Mouse (Mus musculus): Measurements from ENCODE around the gene Lhfp. TPM values are rescaled to one million over a fixed set of nuclear protein-coding genes. Genes with fewer than 3 reads are reported as not detected.
"Not testable (repeated sequence)": the region's sequence is repeated elsewhere in the genome, so short reads cannot be mapped to it uniquely, and the experiment has no call there.

Gene Lhfp
- polyA plus RNA-seq, 1 experiment from 2014 or later: 59.4 TPM

GRCm38 (mm10) chr3:53226223-53226622 is 184.9 kb downstream of the Lhfp start:
- H3K4me1 ChIP-seq: no peaks in the 10 kb centered on the region
- WGBS: 81% methylated on average over 6 of the region's 6 CpGs

GRCm38 (mm10) chr3:53227866-53228265 is 186.5 kb downstream of the Lhfp start:
- no peaks in the 10 kb centered on the region for H3K36me3 ChIP-seq

More at GRCm38 (mm10) chr3:53226223-53226622, 184.9 kb downstream of the Lhfp start:
- no peak for ATAC-seq (ENCODE audit: insufficient read depth, low FRiP score, low read depth)
- H3K4me3 ChIP-seq (replicated peaks): no peak overlapping the region
- H3K4me2 ChIP-seq: no peak overlapping the region
- no peaks in the 10 kb centered on the region for H3K36me3 ChIP-seq
- no peak overlapping the region for H3K27ac ChIP-seq
- no peak overlapping the region for H3K9ac ChIP-seq
- H3K9me3 ChIP-seq: no peaks in the 10 kb centered on the region
- H3K27me3 ChIP-seq (replicated peaks): no peaks in the 10 kb centered on the region

GRCm38 (mm10) chr3:53230562-53230961 is 189.2 kb downstream of the Lhfp start:
- H3K4me1 ChIP-seq: no peaks in the 10 kb centered on the region
- 56% methylated on average over 3 of the region's 3 CpGs for WGBS
- no peaks in the 10 kb centered on the region for H3K36me3 ChIP-seq
- H3K4me3 ChIP-seq (replicated peaks): no peak overlapping the region
- no peak overlapping the region for H3K4me2 ChIP-seq
- H3K27me3 ChIP-seq (replicated peaks): no peaks in the 10 kb centered on the region
- no peak for ATAC-seq (ENCODE audit: insufficient read depth, low FRiP score, low read depth)
- no peak overlapping the region for H3K9ac ChIP-seq
- no peak overlapping the region for H3K27ac ChIP-seq
- no peaks in the 10 kb centered on the region for H3K9me3 ChIP-seq

More at GRCm38 (mm10) chr3:53227866-53228265, 186.5 kb downstream of the Lhfp start:
- Histone ChIP-seq H3K4me1 (no peaks in the 10 kb centered on the region), H3K27me3 (replicated peaks) (no peaks in the 10 kb centered on the region), H3K4me2 (no peak overlapping the region), H3K9ac (no peak overlapping the region), H3K4me3 (replicated peaks) (no peak overlapping the region), H3K27ac (no peak overlapping the region), H3K9me3 (no peaks in the 10 kb centered on the region)
- ATAC-seq (ENCODE audit: insufficient read depth, low FRiP score, low read depth): no peak

- Histone ChIP-seq H3K27ac (no peak overlapping the region), H3K36me3 (no peaks in the 10 kb centered on the region), H3K9me3 (no peaks in the 10 kb centered on the region), H3K4me1 (no peaks in the 10 kb centered on the region), H3K4me2 (no peak overlapping the region), H3K9ac (no peak overlapping the region), H3K4me3 (replicated peaks) (no peak overlapping the region), H3K27me3 (replicated peaks) (no peaks in the 10 kb centered on the region)
- WGBS: 42% methylated on average over 3 of the region's 3 CpGs
- ATAC-seq (ENCODE audit: insufficient read depth, low FRiP score, low read depth): no peak
Observed at GRCm38 (mm10) chr3:53231112-53231511, 189.8 kb downstream of the Lhfp start.

- not testable (repeated sequence) for H3K9ac ChIP-seq; H3K27ac ChIP-seq; ATAC-seq (ENCODE audit: insufficient read depth, low FRiP score, low read depth); H3K4me1 ChIP-seq; H3K36me3 ChIP-seq; H3K4me3 ChIP-seq (replicated peaks); H3K27me3 ChIP-seq (replicated peaks); H3K9me3 ChIP-seq; H3K4me2 ChIP-seq
- WGBS: 81% methylated on average over 9 of the region's 9 CpGs
Observed at GRCm38 (mm10) chr3:53232411-53232810, 191.1 kb downstream of the Lhfp start.

- ATAC-seq (ENCODE audit: insufficient read depth, low FRiP score, low read depth): no peak
- Histone ChIP-seq H3K27ac (no peak overlapping the region), H3K4me3 (replicated peaks) (no peak overlapping the region), H3K4me2 (no peak overlapping the region), H3K36me3 (no peaks in the 10 kb centered on the region), H3K27me3 (replicated peaks) (no peaks in the 10 kb centered on the region), H3K9me3 (no peaks in the 10 kb centered on the region), H3K4me1 (no peaks in the 10 kb centered on the region), H3K9ac (no peak overlapping the region)
Observed at GRCm38 (mm10) chr3:53234689-53235088, 193.4 kb downstream of the Lhfp start.

- Histone ChIP-seq H3K27ac (no peak overlapping the region), H3K4me2 (no peak overlapping the region), H3K9ac (no peak overlapping the region), H3K4me1 (no peaks in the 10 kb centered on the region), H3K9me3 (no peaks in the 10 kb centered on the region), H3K27me3 (replicated peaks) (no peaks in the 10 kb centered on the region), H3K4me3 (replicated peaks) (no peak overlapping the region), H3K36me3 (no peaks in the 10 kb centered on the region)
- 90% methylated on average over 4 of the region's 4 CpGs for WGBS
- ATAC-seq (ENCODE audit: insufficient read depth, low FRiP score, low read depth): no peak
Observed at GRCm38 (mm10) chr3:53236471-53236870, 195.1 kb downstream of the Lhfp start.

- Histone ChIP-seq H3K27me3 (replicated peaks) (no peaks in the 10 kb centered on the region), H3K36me3 (no peaks in the 10 kb centered on the region), H3K9me3 (no peaks in the 10 kb centered on the region), H3K27ac (no peak overlapping the region), H3K4me1 (no peaks in the 10 kb centered on the region), H3K4me3 (replicated peaks) (no peak overlapping the region), H3K9ac (no peak overlapping the region), H3K4me2 (no peak overlapping the region)
- 92% methylated on average over 3 of the region's 3 CpGs for WGBS
- no peak for ATAC-seq (ENCODE audit: insufficient read depth, low FRiP score, low read depth)
Observed at GRCm38 (mm10) chr3:53240150-53240549, 198.8 kb downstream of the Lhfp start.

GRCm38 (mm10) chr3:53245571-53246208 is 204.4 kb downstream of the Lhfp start:
- Histone ChIP-seq H3K4me2 (no peak overlapping the region), H3K4me3 (replicated peaks) (no peak overlapping the region), H3K4me1 (no peaks in the 10 kb centered on the region), H3K36me3 (no peaks in the 10 kb centered on the region), H3K9me3 (no peaks in the 10 kb centered on the region), H3K27me3 (replicated peaks) (no peaks in the 10 kb centered on the region), H3K27ac (no peak overlapping the region), H3K9ac (no peak overlapping the region)
- WGBS: 70% methylated on average over 9 of the region's 9 CpGs
- no peak; the same call in 1 of the 2 replicates for ATAC-seq (ENCODE audit: insufficient read depth, low FRiP score, low read depth)

- Histone ChIP-seq H3K4me2 (no peak overlapping the region), H3K4me3 (replicated peaks) (no peak overlapping the region), H3K27me3 (replicated peaks) (no peaks in the 10 kb centered on the region), H3K27ac (no peak overlapping the region), H3K4me1 (no peaks in the 10 kb centered on the region), H3K9ac (no peak overlapping the region), H3K9me3 (no peaks in the 10 kb centered on the region), H3K36me3 (no peaks in the 10 kb centered on the region)
- 81% methylated on average over 3 of the region's 3 CpGs for whole genome bisulfite sequencing
- no peak for ATAC-seq (ENCODE audit: insufficient read depth, low FRiP score, low read depth)
Observed at GRCm38 (mm10) chr3:53247102-53247501, 205.8 kb downstream of the Lhfp start.

GRCm38 (mm10) chr3:53248158-53248874 is 207.0 kb downstream of the Lhfp start:
- no peak for ATAC-seq (ENCODE audit: insufficient read depth, low FRiP score, low read depth)
- H3K36me3 ChIP-seq: no peaks in the 10 kb centered on the region
- 0 out of 2 replicates have a peak, but pooled peaks cover 3% of the 10 kb centered on the region for H3K4me1 ChIP-seq
- H3K27me3 ChIP-seq (replicated peaks): no peaks in the 10 kb centered on the region
- H3K4me3 ChIP-seq (replicated peaks): no peak overlapping the region
- 55% methylated on average over 10 of the region's 10 CpGs for WGBS
- no peaks in the 10 kb centered on the region for H3K9me3 ChIP-seq
- H3K27ac ChIP-seq: no peak overlapping the region
- no peak overlapping the region for H3K9ac ChIP-seq
- no peak overlapping the region for H3K4me2 ChIP-seq

- WGBS: 77% methylated on average over 5 of the region's 5 CpGs
- Histone ChIP-seq H3K36me3 (no peaks in the 10 kb centered on the region), H3K9ac (no peak overlapping the region), H3K27me3 (replicated peaks) (no peaks in the 10 kb centered on the region), H3K4me2 (no peak overlapping the region), H3K4me3 (replicated peaks) (no peak overlapping the region), H3K9me3 (no peaks in the 10 kb centered on the region), H3K27ac (no peak overlapping the region), H3K4me1 (0 out of 2 replicates have a peak, but pooled peaks cover 6% of the 10 kb centered on the region)
- no peak for ATAC-seq (ENCODE audit: insufficient read depth, low FRiP score, low read depth)
Observed at GRCm38 (mm10) chr3:53252556-53252955, 211.2 kb downstream of the Lhfp start.
